Mouse (Mus musculus) heart, adult 2 months (tissue): ENCODE results near the gene Meis2. TPM values are rescaled to one million over a fixed set of nuclear protein-coding genes. Genes with fewer than 3 reads are reported as not detected.

Experiments
- DNase-seq, 2 experiments: peaks; one replicate each; pipeline ENCODE4 v3.0.0; 2021
- H3K27ac ChIP-seq: fragments of 200-600 bp; 2 replicates; pipeline ENCODE4 v1.8.1; 2022
- H3K27me3 ChIP-seq: fragments of 200-500 bp; 2 replicates; pipeline ENCODE4 v1.6.1; 2012; ENCODE audit warnings: mild to moderate bottlenecking, low read length, inconsistent platforms, mixed read lengths; ENCODE audit not compliant: control insufficient read depth, insufficient read depth
- H3K36me3 ChIP-seq: fragments of 200-500 bp; 2 replicates; pipeline ENCODE4 v1.6.1; 2012; ENCODE audit warnings: low read length, inconsistent platforms; ENCODE audit not compliant: control insufficient read depth, insufficient read depth
- H3K4me1 ChIP-seq: fragments of 200-500 bp; 2 replicates; pipeline ENCODE4 v1.6.1; 2011; ENCODE audit warnings: low read length; ENCODE audit not compliant: control insufficient read depth, insufficient read depth
- H3K4me3 ChIP-seq: fragments of 200-600 bp; 2 replicates; pipeline ENCODE4 v1.8.1; 2022
- H3K79me2 ChIP-seq: fragments of 200-500 bp; replicated peaks from 2 replicates; pipeline ENCODE4 v1.6.1; 2012; ENCODE audit warnings: mild to moderate bottlenecking, inconsistent platforms, low read length, moderate library complexity, mixed read lengths; ENCODE audit not compliant: control insufficient read depth, insufficient read depth
- H3K9ac ChIP-seq: fragments of 200-500 bp; 2 replicates; pipeline ENCODE4 v1.6.1; 2012; ENCODE audit warnings: low read depth, mild to moderate bottlenecking, control low read depth, inconsistent platforms, low read length, mixed read lengths
- CTCF ChIP-seq: fragments of 200-600 bp; IDR thresholded peaks from 2 replicates; pipeline ENCODE4 v1.8.1; 2022; ENCODE audit warnings: antibody characterized with exemption, mild to moderate bottlenecking, moderate library complexity
- EP300 ChIP-seq: fragments of 200-500 bp; IDR thresholded peaks from 2 replicates; pipeline ENCODE4 v1.6.1; 2011; ENCODE audit warnings: low read depth, low read length, control low read depth; ENCODE audit not compliant: insufficient read depth
- POLR2A ChIP-seq: fragments of 200-500 bp; IDR thresholded peaks from 2 replicates; pipeline ENCODE4 v1.6.1; 2011; ENCODE audit warnings: mild to moderate bottlenecking, low read depth, low read length, control low read depth; ENCODE audit not compliant: insufficient read depth
- WGBS: fragments of 180-500 bp; shearing (Covaris S2); methylation state at CpG from one replicate; pipeline ENCODE4 v1.1.7; 2018; 5-methylcytosine and 5-hydroxymethylcytosine counted together
- intact Hi-C: fragments of 180-260 bp; cut with DNase I; formaldehyde crosslinking; loops from one replicate; pipeline ENCODE4 v1.15.1; 2025
- polyA plus RNA-seq: library from polyadenylated mRNA; depleted of rRNA; stranded (reverse); fragments of >200 nt; gene quantifications from 2 replicates; pipeline ENCODE4 v1.2.3, GENCODE M21; 2012
- total RNA-seq, 2 experiments: library from RNA; stranded (reverse); gene quantifications; 2 replicates each; pipeline ENCODE4 v1.2.3; 2021

The Meis2 gene
- total and polyA plus RNA-seq, 3 experiments, result 16.9 to 30.4 (median 24.9) TPM

DNA sequence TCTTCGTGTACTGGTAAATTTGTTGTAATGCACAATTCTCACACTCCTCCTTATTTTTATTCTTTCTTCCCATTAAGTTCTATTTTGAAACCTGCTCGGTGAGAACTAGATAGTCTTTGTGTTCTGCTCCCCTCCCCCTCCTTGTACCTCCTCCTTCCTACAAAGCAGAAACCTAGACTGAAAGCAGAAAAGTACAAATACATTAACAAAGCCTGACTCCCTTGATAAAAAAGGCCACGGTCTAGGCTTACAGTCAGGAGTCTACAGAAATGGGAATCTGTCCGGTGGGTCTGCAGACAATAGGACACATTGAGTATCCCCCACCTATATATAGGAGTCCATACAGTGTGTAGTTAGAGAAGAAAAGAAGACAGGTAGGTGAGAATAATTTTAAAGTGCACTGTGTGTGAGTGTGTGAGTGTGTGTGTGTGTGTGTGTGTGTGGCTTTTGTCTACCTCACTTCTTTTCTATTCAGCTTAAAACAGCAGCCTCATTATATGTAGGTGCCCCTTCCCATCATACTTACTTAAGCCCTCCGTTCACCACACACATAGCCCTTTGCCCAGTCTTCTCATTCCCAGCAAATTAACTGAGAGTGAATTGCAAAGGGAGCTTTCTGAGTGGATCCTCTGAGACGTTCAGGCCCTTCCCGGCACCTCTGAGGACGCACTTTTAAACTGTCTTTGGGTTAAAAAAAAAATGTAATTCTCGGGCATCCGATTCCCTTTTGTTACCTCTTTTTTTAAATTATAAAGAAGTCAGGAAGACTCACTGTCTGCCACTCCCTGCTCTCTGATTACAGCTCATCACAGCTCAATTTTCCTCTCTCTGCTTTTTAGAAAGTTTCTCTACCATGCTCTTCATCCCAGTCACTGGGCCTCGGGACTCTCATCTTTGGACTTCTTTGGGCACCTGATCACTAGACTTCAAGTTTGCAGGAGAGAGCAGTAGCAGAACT, 208.2 kb downstream of the Meis2 start:
- no peak for TF ChIP-seq CTCF
- no peak overlapping the region for H3K27ac ChIP-seq

DNA sequence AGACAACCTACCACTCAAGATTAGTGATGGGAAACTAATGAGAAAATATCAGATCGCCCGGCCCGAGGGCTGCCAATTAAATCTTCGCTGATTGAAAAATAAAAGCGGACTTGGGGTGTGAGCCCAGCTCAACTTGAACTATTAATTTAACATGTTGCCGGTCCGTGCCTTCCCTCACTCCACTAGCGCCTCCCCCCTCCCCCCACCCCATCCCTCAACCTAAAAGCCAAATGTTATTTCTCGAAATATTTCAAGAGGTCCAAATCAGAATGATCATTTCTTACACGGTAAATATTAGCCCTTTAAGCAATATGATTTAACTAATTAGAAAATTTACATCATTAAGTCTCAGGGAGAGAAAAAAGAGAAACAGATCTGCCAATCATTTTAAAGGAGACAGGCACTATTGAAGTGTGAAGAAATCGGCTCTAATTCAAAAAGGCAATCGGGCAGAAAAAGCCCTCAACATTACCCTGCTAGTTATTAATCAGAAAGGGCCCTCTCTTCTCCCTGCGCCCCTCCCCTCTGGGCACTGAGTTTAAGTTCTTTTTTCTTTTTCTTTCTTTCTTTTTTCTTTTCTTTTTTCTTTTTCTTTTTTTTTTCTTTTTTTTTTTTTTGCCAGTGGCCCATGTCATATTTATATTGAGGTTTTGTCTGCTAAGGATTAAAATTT, 209.1 kb downstream of the Meis2 start:
- H3K27ac ChIP-seq, result no peak overlapping the region
- WGBS, result 20% methylated on average over 13 of the region's 13 CpGs
- peak overlapping the region; percentile 38 for H3K4me3 ChIP-seq
- H3K27me3 ChIP-seq, result peaks cover 13% of the 10 kb centered on the region; the same call in 1 of the 2 replicates
- no peaks in the 10 kb centered on the region for H3K79me2 ChIP-seq
- TF ChIP-seq CTCF (no peak), POLR2A (no peak), EP300 (no peak)
- intact Hi-C loops, result loop anchor here (5.0 to 10.0 kb wide), 3 partner anchors 339 to 1002 kb away; no protein-coding TSS in a partner anchor
- no peaks in the 10 kb centered on the region for H3K36me3 ChIP-seq
- H3K9ac ChIP-seq, result no peak overlapping the region
- no peak for DNase-seq
- peaks cover 2% of the 10 kb centered on the region for H3K4me1 ChIP-seq

More for the DNA sequence above, 208.2 kb downstream of the Meis2 start:
- intact Hi-C loops, result loop anchor here (5.0 to 10.0 kb wide), 3 partner anchors 340 to 1003 kb away; no protein-coding TSS in a partner anchor
- DNase-seq, result no peak
- Histone ChIP-seq H3K4me3 (no peak overlapping the region), H3K4me1 (peaks cover 2% of the 10 kb centered on the region), H3K79me2 (no peaks in the 10 kb centered on the region), H3K36me3 (no peaks in the 10 kb centered on the region), H3K9ac (no peak overlapping the region), H3K27me3 (peaks cover 13% of the 10 kb centered on the region; the same call in 1 of the 2 replicates)
- WGBS, result 77% methylated on average over 11 of the region's 11 CpGs

DNA sequence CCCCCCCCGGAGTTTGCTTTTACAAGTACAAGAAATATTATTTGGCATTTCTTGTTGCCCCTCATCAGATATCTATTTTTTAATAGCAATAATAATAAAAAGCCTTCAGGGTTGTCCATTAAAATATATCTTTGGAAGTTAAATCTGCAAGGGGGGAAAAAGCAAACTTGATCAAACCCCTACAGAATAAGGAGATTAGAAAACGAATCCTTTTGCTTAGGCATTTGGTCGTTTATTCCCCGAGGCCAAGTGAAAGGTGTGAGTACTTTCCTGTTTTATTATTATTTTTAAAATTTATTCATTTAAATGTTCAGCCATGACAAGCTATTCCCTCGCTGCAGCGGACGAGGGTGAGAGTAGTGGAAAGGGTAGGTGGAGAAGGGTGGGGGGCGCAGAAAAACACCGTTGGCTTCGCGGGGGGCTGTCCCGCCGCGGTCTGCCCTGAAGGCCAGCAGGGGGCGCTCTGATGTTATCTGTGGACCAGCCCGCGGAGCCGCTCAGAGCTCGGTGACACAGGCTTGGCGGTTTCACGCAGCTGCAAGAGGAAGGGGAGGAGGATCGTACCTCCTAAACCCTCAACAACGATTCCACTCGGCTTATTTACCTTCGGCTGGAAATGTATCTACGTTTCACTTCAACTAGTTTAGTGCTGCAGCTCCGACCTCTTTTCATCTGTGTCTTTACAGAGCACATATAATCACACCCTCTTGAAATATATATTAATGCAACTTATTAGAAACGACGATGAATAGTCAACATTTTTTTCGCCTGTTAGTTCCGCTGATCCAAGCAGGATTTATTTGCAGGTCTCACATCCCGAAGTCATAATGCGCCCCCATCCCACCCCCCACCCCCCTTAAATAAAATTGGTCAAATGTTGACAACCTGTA, 209.9 kb downstream of the Meis2 start:
- Histone ChIP-seq H3K9ac (no peak overlapping the region), H3K36me3 (no peaks in the 10 kb centered on the region), H3K4me3 (peak overlapping the region; percentile 38), H3K4me1 (peaks cover 2% of the 10 kb centered on the region), H3K79me2 (no peaks in the 10 kb centered on the region), H3K27ac (no peak overlapping the region), H3K27me3 (peaks cover 13% of the 10 kb centered on the region; the same call in 1 of the 2 replicates)
- WGBS, result 1% methylated on average over 33 of the region's 33 CpGs
- TF ChIP-seq POLR2A (no peak), CTCF (peak; percentile 100), EP300 (0 out of 2 replicates have a peak, but pooled peaks have one; percentile 47)
- peak; percentile 84 to 87 for DNase-seq
- intact Hi-C loops, result loop anchor here (1.0 to 10.0 kb wide), 5 partner anchors 216 to 1001 kb away; no protein-coding TSS in a partner anchor

DNA sequence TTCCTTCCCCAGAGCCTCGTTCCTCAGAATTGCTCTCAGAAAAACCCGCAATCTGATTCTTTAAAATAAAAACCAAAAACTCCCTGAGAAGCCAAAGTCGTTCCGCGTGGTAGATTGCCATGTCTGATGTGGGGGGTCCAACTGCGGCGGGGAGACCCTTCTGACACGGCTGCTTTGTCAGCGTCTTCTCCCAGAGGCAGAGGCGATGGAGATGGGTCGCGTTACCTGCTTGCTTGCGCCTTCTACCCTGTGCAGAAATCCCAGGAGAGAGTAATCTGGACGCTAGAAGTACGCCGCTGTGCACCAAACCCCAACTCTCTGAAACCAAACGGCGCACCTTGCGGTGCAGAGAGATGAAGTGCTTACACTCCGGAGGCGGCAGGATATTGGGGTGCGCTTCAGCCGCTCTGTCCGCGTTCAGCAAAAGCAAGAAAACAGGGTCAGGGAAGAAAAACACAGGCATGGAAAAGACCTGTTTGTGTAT, 210.8 kb downstream of the Meis2 start:
- no peaks in the 10 kb centered on the region for H3K4me1 ChIP-seq
- no peak for TF ChIP-seq POLR2A
- no peak for TF ChIP-seq EP300
- TF ChIP-seq CTCF, result no peak
- intact Hi-C loops, result loop anchor here (1.0 to 10.0 kb wide), 5 partner anchors 216 to 1000 kb away; no protein-coding TSS in a partner anchor
- no peaks in the 10 kb centered on the region for H3K36me3 ChIP-seq
- peaks cover 9% of the 10 kb centered on the region; the same call in 1 of the 2 replicates for H3K27me3 ChIP-seq
- no peak overlapping the region for H3K4me3 ChIP-seq
- H3K79me2 ChIP-seq, result no peaks in the 10 kb centered on the region
- no peak for DNase-seq
- no peak overlapping the region for H3K9ac ChIP-seq
- no peak overlapping the region for H3K27ac ChIP-seq
- 17% methylated on average over 25 of the region's 25 CpGs for WGBS
